Mouse (Mus musculus) gastrocnemius, postnatal 4 days (tissue): ENCODE measurements around the gene Hoxa13. TPM values are rescaled to one million over a fixed set of nuclear protein-coding genes. Genes with fewer than 3 reads are reported as not detected.

Experiments used
- DNase-seq, 2 experiments: peaks; one replicate each; pipeline ENCODE4 v3.0.0; 2021 to 2022; ENCODE audit warnings: low spot score in 2 of 2, mixed read lengths in 2 of 2
- total RNA-seq, 2 experiments: library from RNA; stranded (reverse); gene quantifications; 2 replicates each; pipeline ENCODE4 v1.2.3; 2021

Gene Hoxa13
- total RNA-seq, 2 experiments from 2014 or later = 1.1 to 1.3 TPM

DNA sequence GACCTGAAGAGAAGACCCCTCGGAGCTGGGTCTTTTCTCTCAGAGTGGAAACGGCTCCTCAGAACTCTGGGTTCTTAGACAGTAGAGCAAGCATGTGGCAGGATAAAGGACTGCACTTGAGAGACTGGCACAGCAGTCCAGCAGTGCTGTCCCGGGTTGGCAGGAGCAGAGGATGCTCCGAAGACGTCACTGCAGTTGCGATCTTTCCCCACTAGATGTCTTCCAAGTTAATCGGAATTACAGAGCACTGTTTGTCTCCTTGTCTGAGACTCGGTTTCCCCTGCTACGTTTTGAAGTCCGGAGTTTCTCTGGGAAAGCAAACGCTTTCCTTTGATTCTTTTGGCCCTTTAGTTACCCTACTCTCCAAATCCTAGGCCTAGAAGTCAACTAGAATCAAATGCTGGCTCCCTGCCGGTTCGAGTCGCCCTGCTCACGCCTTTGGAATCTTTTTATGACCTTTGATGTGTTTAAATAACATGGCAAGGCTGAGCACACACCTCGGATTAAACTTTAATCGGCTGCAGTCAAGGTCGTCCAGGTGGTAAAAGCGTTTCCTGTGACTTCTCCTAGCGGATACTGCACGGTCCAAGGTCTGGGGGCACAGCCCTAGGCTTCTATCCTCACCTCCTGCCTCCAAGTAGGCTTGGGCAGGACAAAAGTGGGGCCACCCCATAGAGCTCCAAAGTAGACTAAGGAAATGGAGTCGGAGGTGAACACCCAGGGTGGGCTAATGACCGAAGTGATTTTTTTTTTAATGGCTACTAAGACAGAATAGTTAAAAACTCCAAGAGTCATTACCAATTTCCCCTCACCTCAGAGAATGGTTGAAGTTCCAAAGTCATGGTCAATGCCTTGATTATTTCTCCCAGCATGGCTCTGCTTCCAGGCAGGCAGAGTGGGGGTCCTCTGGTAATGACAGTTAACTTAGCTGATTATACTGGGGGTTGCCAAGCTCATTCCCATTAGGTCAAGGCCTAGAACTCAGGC, 10.1 kb upstream of the Hoxa13 start:
- DNase-seq = peak; percentile 46 to 62

DNA sequence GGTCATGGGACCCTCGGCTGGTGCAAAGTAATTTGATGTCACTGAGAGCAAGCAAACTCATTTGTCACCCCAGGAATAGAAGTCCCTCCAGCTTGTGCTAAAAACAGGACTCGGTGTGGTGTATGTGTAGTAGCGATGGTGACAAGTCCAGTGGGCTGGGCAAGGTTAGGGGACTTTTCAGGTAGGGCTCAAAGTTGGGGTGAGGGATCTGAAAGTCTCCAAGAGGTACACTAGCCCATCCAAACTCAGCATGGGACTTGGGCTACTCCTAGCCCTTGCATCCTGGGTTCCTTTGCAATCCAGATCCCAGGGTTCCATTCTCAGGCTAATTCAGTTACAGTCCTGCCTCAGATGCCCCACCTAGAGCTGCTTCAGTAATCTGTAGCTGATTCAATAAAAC, 8.1 kb upstream of the Hoxa13 start:
- DNase-seq = no peak

GRCm38 (mm10) chr6:52268341-52268740, 7.7 kb upstream of the Hoxa13 start:
- no peak for DNase-seq

GRCm38 (mm10) chr6:52267691-52268090, 7.0 kb upstream of the Hoxa13 start:
- no peak for DNase-seq

DNA sequence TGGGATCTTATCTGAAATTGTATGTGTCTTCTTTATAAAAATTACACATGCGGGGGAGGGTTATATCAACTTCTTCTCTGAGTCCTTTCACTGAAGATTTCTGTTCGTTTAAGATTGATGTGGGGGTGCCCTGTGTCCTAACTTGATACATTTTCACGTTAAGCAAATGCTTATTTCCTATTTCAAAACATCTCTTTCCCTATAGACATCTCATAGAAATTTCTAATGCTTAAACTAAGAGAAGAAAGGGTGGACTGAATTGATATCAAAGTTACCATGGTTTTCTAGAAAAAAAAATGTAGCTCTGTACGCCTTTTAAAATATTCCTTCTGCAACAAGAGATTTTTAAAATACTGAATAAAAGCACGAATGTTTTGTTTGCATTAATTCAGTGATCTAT, 6.5 kb upstream of the Hoxa13 start:
- no peak for DNase-seq

DNA sequence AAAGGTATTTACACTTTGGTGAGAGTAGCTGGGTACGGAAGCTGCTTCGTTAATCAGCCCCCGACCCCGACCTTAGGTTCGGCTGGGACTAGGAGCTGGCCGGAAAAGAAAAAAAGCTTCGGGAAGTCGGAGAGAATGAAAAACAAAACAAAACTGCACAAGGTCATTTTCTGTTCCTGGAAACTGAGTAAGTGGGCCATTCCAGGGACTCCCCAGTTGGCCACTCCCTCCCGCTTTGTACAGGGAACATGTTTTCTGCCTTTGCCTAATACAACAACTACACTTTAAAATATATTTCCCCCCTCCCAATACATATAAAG, 5.9 kb upstream of the Hoxa13 start:
- DNase-seq = no peak

- DNase-seq = no peak
These were observed 5.4 kb upstream of the Hoxa13 start for GRCm38 (mm10) chr6:52265913-52266665.

- no peak for DNase-seq
These were observed 4.7 kb upstream of the Hoxa13 start for GRCm38 (mm10) chr6:52265306-52265912.

- DNase-seq = no peak
These were observed 3.6 kb upstream of the Hoxa13 start for GRCm38 (mm10) chr6:52264106-52264790.

DNA sequence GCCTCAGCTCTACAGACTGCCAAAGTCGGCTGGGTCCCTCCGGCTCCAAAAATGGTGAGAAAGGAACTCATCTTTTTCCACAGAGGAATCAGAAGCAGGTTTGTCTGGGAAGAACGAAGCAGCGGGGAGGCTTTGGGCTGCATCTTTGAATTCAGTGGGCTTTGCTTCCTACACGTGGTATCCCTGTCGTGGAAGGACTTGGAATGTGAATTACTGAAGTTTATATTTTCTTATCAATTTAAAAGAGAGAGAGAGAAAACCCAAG, 2.6 kb upstream of the Hoxa13 start:
- no peak for DNase-seq

DNA sequence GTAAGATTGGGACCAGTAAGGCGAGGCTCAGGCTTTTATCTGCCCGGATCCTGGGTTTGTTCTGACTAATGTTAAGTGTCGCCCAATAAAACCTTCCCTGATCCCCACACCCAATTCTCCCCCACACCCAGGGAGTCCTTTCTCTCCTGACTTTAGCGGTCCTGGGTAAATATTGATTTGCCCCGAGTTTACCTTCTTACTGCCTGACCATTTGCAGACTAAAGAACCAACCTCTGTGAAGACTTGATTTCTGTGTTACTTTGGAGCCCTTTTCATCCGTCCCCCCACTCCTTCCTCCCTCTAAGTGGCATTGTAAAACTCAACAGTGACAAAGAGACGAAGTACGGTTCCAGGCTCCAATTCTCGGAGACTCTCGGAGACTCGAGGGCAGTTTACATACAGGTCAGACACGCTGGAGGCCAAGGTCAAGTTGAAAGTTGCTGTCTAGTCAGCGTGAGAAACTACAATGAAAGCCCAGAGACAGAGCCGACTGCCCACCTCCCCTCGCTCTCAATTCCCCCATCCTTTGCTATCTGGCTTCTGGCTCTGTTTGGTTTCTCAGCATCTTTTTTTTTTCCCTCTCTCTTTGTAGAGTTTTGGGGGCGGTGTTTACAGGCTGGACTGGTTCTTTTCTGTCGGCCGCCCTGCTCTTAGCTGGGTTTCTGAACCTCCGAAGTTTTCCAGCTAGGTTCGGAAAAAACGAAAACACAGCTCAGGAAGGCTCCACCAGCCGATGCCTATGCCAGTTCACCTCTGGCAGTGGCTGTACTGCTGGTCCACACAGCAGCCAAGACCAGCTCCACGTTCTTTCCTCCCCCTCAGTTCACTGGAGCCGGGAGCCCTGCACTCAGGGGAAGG, 2.0 kb upstream of the Hoxa13 start:
- no peak for DNase-seq

DNA sequence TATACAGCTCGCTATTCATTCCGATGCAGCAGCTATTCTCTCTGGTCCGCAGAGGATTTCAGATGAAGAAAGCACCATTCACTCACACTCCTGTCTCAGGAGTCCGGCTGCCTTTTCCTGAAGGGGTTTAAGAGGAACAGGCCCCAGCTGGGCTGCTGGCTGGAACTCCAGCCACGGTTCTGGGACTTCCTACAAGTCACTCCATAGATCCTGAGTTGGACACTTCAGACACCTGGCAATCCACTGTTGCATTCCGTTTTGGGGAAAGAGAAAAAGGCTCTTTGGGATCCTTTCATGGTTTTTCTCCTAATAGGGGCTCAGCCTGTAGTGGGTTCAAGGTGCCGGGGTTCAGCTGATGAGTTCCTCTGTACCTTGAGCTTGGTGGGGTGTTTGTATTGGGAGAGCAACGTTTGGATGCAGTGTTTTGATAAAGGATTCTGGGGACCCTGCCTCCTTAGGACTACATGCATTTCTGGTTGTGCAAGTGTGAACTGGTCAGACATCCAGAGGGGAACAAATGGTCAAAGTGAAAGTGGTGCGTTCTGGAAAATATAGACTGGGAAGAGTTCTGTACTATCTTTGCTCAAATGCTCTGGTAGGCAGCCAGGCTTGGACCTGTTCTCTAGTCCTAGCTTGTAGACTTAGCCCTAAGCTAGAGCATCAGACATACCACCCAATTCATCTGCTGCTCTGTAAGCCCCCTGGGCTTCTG, 1.2 kb upstream of the Hoxa13 start:
- no peak for DNase-seq

DNA sequence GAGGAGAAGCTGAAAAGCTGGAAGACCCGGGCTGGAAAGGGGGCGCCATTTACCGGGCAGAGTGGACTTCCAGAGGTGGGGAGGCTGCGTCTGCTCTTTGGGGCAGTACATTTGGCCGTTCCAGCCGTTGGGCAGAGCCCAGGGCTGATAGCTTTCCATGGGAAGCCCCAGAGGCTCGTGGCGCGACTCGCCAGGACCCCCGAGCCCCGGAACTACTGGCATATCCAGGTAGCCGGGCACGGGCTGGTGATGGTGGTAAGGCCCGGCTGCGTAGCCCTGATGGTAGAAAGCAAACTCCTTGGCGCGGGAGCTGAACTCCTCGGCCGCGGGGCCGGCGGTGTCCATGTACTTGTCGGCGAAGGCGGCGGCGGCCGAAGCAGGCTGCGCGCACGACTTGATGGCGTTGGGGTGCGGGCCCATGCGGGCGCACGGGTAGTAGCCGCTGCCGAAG, 844 bp downstream of the Hoxa13 start:
- DNase-seq = no peak

- no peak for DNase-seq
These were observed 1.4 kb downstream of the Hoxa13 start for GRCm38 (mm10) chr6:52259081-52259790.

- DNase-seq = peak; percentile 64 to 80
These were observed 3.7 kb downstream of the Hoxa13 start for GRCm38 (mm10) chr6:52256956-52257355.

GRCm38 (mm10) chr6:52253511-52254500, 6.9 kb downstream of the Hoxa13 start:
- no peak for DNase-seq

DNA sequence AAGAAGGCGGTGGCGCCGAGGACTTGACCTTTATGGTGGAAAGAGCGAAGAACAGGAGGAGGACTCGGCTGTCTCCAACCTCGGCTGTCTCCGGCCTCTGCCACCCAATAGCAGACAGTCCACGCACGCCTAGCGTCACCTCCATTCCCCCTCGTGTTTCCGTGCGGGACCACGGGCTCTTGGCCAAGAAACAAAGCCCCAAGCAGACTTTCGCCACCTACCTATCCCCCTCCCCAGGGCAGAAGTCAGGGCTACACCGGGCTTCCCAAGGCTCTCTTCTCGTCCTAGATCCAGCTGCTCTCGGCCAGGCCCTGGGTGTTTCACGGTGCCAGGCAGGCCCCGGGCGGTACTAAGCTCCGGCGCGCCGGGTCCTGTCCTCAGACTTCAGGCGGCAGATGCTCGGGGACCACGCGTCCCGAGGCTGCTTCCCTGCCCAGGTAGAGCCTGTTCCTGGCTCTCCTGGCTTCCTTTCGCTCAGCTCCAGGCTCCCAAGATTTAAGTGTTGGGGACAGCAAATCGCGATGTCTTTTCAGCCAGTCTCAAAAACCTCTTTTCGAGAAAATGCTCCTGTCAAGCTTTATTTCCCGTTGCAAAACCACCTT, 7.8 kb downstream of the Hoxa13 start:
- DNase-seq = no peak
